Mouse (Mus musculus) lung, embryonic 16.5 days (tissue): ENCODE data around the gene F2rl3. TPM values are rescaled to one million over a fixed set of nuclear protein-coding genes. Genes with fewer than 3 reads are reported as not detected.

Experiments
- ATAC-seq: fragments of 200-750 bp; cut with Nextera tagmentation; 2 replicates; pipeline ENCODE4 v1.8.0; 2017; ENCODE audit warnings: low read depth, mild to moderate bottlenecking, moderate library complexity
- H3K27ac ChIP-seq: fragments of 300-500 bp; sonication (generic); 2 replicates; pipeline ENCODE4 v1.5.1; 2014; ENCODE audit warnings: mild to moderate bottlenecking, control low read depth, low read length
- H3K27me3 ChIP-seq: fragments of 300-500 bp; sonication (generic); 2 replicates; pipeline ENCODE4 v1.6.1; 2014; ENCODE audit warnings: low read depth, low read length, mixed read lengths; ENCODE audit not compliant: control insufficient read depth, insufficient read depth
- H3K36me3 ChIP-seq: fragments of 300-500 bp; sonication (generic); 2 replicates; pipeline ENCODE4 v1.6.1; 2014; ENCODE audit warnings: low read length; ENCODE audit not compliant: control insufficient read depth, insufficient read depth
- H3K4me1 ChIP-seq: fragments of 300-500 bp; sonication (generic); replicated peaks from 2 replicates; pipeline ENCODE4 v1.6.1; 2014; ENCODE audit warnings: low read length, mixed read lengths; ENCODE audit not compliant: control insufficient read depth, insufficient read depth
- H3K4me2 ChIP-seq: fragments of 300-500 bp; sonication (generic); 2 replicates; pipeline ENCODE4 v1.6.1; 2014; ENCODE audit warnings: low read depth, low read length, control low read depth
- H3K4me3 ChIP-seq: fragments of 300-500 bp; sonication (generic); 2 replicates; pipeline ENCODE4 v1.5.1; 2014; ENCODE audit warnings: mild to moderate bottlenecking, low read length, control low read depth
- H3K9ac ChIP-seq: fragments of 300-500 bp; sonication (generic); 2 replicates; pipeline ENCODE4 v1.6.1; 2014; ENCODE audit warnings: low read length, control low read depth
- H3K9me3 ChIP-seq: fragments of 300-500 bp; sonication (generic); 2 replicates; pipeline ENCODE4 v1.6.1; 2016; ENCODE audit warnings: low read length; ENCODE audit not compliant: control insufficient read depth
- WGBS: fragments of 180-500 bp; shearing (Covaris S2); extraction: QIAGEN DNeasy Blood & Tissue Kit; methylation state at CpG from one replicate; pipeline ENCODE4 v1.1.7; 2014; 5-methylcytosine and 5-hydroxymethylcytosine counted together
- polyA plus RNA-seq: library from polyadenylated mRNA; unstranded; fragments of >200 nt; fragmentation: Nextera tagmentation; extraction: Ambion mirVana; gene quantifications from 2 replicates; pipeline ENCODE4 v1.2.1, GENCODE M21; 2015

F2rl3 gene
- 3.0 and 3.6 TPM in 2 replicates for polyA plus RNA-seq

GRCm38 (mm10) chr8:72761322-72762051 is at the start of gene F2rl3:
Gene F2rl3, plus strand, starts transcription at chr8:72761880.
- Histone ChIP-seq H3K4me3 (peak within 1 kb of the TSS; percentile 6; the same call in 1 of the 2 replicates), H3K9me3 (no peaks in the 10 kb centered on the region), H3K4me1 (peaks cover 3% of the 10 kb centered on the region; the same call in 1 of the 2 replicates), H3K4me2 (peak within 1 kb of the TSS; percentile 21), H3K27me3 (no peaks in the 10 kb centered on the region), H3K36me3 (peaks cover 20% of the 10 kb centered on the region), H3K27ac (peak within 1 kb of the TSS; percentile 59), H3K9ac (no peak within 1 kb of the TSS)
- peak; percentile 73 for ATAC-seq
- 61% methylated on average over 7 of the region's 7 CpGs for WGBS

DNA sequence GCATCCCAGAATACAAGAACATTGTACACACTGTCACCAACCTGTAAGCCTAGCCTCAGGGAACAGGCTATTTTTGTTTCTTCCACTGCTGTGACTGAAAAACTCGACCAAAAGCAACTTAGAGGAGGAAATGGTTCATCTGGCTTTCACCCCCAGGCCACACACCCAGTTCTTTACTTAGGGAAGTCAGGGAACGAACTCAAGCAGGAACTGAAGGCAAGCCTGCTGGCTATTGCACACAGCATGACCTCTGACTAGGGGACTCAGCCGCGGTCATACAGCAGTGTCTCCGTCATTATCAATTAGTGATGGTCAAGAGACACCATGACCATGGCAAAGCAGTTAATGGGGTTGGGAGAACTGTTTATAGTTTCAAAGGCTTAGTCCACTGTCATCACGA is 49.1 kb upstream of the F2rl3 start:
- 63% methylated on average over 6 of the region's 6 CpGs for WGBS
- H3K36me3 ChIP-seq: no peaks in the 10 kb centered on the region
- no peaks in the 10 kb centered on the region for H3K9me3 ChIP-seq
- H3K4me1 ChIP-seq: no peaks in the 10 kb centered on the region
- H3K27me3 ChIP-seq: no peaks in the 10 kb centered on the region
- ATAC-seq: no peak
- no peak overlapping the region for H3K4me2 ChIP-seq
- H3K27ac ChIP-seq: no peak overlapping the region
- H3K4me3 ChIP-seq: no peak overlapping the region
- H3K9ac ChIP-seq: no peak overlapping the region

GRCm38 (mm10) chr8:72716594-72716993 is 45.1 kb upstream of the F2rl3 start:
- Histone ChIP-seq H3K4me1 (no peaks in the 10 kb centered on the region), H3K27ac (no peak overlapping the region), H3K9me3 (no peaks in the 10 kb centered on the region), H3K27me3 (no peaks in the 10 kb centered on the region), H3K9ac (no peak overlapping the region), H3K4me3 (no peak overlapping the region), H3K4me2 (no peak overlapping the region), H3K36me3 (no peaks in the 10 kb centered on the region)
- WGBS: 49% methylated on average over 5 of the region's 5 CpGs
- ATAC-seq: no peak

DNA sequence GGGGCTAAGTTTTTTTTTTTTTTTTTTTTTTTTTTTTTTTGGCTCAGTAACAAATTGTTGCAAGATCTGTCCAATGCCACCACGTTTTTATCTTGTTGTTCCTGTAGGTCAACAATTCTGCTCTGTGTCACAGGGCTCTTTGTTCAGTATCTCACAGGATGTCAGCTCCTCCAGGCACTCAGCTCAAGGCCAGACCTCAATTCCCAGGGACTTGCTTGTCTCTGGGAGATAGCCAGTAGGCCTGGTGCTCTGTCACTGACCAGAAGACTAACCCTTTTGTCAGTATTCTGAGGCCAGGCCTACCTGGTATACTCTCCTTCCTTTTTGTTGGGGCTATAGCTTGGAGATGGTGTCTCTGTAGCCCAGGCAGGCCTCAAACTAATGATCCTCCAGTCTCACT is 41.1 kb upstream of the F2rl3 start:
- Histone ChIP-seq H3K36me3 (peaks cover 6% of the 10 kb centered on the region), H3K27me3 (no peaks in the 10 kb centered on the region), H3K9ac (no peak overlapping the region), H3K4me1 (peaks cover 5% of the 10 kb centered on the region), H3K4me2 (no peak overlapping the region), H3K4me3 (no peak overlapping the region), H3K27ac (no peak overlapping the region), H3K9me3 (no peaks in the 10 kb centered on the region)
- WGBS: 24% methylated on average over 1 of the region's 1 CpGs
- ATAC-seq: no peak

GRCm38 (mm10) chr8:72722769-72723650 is 38.7 kb upstream of the F2rl3 start, which contains the start of gene Sin3b:
Gene Sin3b, plus strand, starts transcription at chr8:72723285.
- Histone ChIP-seq H3K9ac (peak within 1 kb of the TSS; percentile 97), H3K4me3 (peak within 1 kb of the TSS; percentile 92), H3K4me2 (peak within 1 kb of the TSS; percentile 97), H3K9me3 (no peaks in the 10 kb centered on the region), H3K36me3 (peaks cover 29% of the 10 kb centered on the region), H3K27me3 (no peaks in the 10 kb centered on the region), H3K4me1 (peaks cover 5% of the 10 kb centered on the region), H3K27ac (peak within 1 kb of the TSS; percentile 37; the same call in 1 of the 2 replicates)
- 13% methylated on average over 55 of the region's 56 CpGs for WGBS
- peak; percentile 100 for ATAC-seq

DNA sequence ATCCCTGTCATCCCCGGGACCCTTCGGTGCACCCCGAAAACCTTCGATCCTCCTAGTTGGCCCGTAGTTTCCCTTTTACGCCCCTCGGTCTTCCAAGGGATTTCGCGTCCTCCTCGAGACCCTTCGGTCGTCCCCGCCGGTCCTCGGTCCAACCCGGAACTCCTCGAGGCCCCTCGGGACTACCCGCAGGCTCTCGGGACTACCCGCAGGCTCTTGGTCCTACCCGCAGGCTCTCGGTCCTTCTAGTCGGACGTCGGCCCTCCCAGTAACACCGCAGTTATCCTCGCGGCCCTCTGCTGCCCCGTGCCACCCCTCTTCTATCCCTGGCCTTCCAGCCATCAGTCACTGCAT is 38.1 kb upstream of the F2rl3 start:
- Histone ChIP-seq H3K36me3 (peaks cover 34% of the 10 kb centered on the region), H3K27ac (no peak overlapping the region; the same call in 1 of the 2 replicates), H3K9me3 (no peaks in the 10 kb centered on the region), H3K4me3 (peak overlapping the region; percentile 92), H3K9ac (peak overlapping the region; percentile 97), H3K27me3 (no peaks in the 10 kb centered on the region), H3K4me1 (peaks cover 5% of the 10 kb centered on the region), H3K4me2 (peak overlapping the region; percentile 97)
- 0% methylated on average over 30 of the region's 30 CpGs for WGBS
- ATAC-seq: peak; percentile 35

DNA sequence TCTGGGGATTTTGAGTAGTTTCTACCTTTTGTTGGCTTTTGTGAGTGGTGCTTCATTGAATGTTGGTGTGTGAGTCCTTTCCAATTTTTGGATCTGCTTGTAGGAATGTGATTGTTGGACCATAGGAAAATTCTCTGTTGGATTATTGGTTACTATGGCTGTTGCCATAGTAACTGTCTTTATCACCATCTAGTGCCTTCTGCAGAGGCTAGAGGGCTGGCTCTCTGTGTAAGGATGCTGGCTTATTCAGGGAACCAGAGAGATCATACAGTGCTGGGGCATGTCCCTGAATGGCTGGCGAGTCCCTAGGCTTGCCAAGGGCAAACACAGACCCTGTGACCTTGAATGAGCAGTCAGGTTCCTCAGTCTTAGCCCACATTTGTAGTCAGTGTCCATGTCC is 33.0 kb upstream of the F2rl3 start:
- H3K27ac ChIP-seq: no peak overlapping the region
- WGBS: 95% methylated on average over 1 of the region's 1 CpGs
- H3K9me3 ChIP-seq: no peaks in the 10 kb centered on the region
- no peak for ATAC-seq
- H3K4me2 ChIP-seq: no peak overlapping the region
- peaks cover 79% of the 10 kb centered on the region for H3K36me3 ChIP-seq
- H3K9ac ChIP-seq: no peak overlapping the region
- H3K4me1 ChIP-seq: peaks cover 5% of the 10 kb centered on the region
- H3K27me3 ChIP-seq: no peaks in the 10 kb centered on the region
- no peak overlapping the region for H3K4me3 ChIP-seq

- H3K27me3 ChIP-seq: no peaks in the 10 kb centered on the region
- peaks cover 74% of the 10 kb centered on the region for H3K36me3 ChIP-seq
- H3K9ac ChIP-seq: no peak overlapping the region
- no peaks in the 10 kb centered on the region for H3K4me1 ChIP-seq
- no peak overlapping the region for H3K27ac ChIP-seq
- no peak overlapping the region for H3K4me3 ChIP-seq
- H3K4me2 ChIP-seq: no peak overlapping the region
- WGBS: 70% methylated on average over 5 of the region's 5 CpGs
- ATAC-seq: no peak
- no peaks in the 10 kb centered on the region for H3K9me3 ChIP-seq
These were observed 26.7 kb upstream of the F2rl3 start for GRCm38 (mm10) chr8:72735001-72735400.

GRCm38 (mm10) chr8:72736868-72737267 is 24.8 kb upstream of the F2rl3 start:
- Histone ChIP-seq H3K4me1 (no peaks in the 10 kb centered on the region), H3K4me3 (no peak overlapping the region), H3K36me3 (peaks cover 64% of the 10 kb centered on the region), H3K27ac (no peak overlapping the region), H3K4me2 (no peak overlapping the region), H3K9ac (no peak overlapping the region), H3K9me3 (no peaks in the 10 kb centered on the region), H3K27me3 (no peaks in the 10 kb centered on the region)
- ATAC-seq: peak; percentile 64; the same call in 1 of the 2 replicates
